Mouse (Mus musculus) brain, embryonic 14.5 days (tissue): ENCODE data around the gene Adamts8.

ENCODE experiments used
- CTCF ChIP-seq: fragments of 200-500 bp; IDR thresholded peaks from 2 replicates; pipeline ENCODE4 v1.5.1; 2012; ENCODE audit warnings: inconsistent platforms, mild to moderate bottlenecking, moderate library complexity, borderline replicate concordance; ENCODE audit not compliant: insufficient read depth, insufficient read length; ENCODE audit errors: extremely low read depth
- POLR2A ChIP-seq: fragments of 200-500 bp; IDR thresholded peaks from 2 replicates; pipeline ENCODE4 v1.6.1; 2012; ENCODE audit warnings: mild to moderate bottlenecking, inconsistent platforms, borderline replicate concordance; ENCODE audit not compliant: poor library complexity, insufficient read depth, insufficient read length, severe bottlenecking; ENCODE audit errors: extremely low read depth

GRCm38 (mm10) chr9:30916266-30916968 is 25.9 kb upstream of the Adamts8 start:
- no peak for TF ChIP-seq CTCF
- TF ChIP-seq POLR2A = no peak
